Mouse (Mus musculus) hindbrain, embryonic 14.5 days (tissue): ENCODE results near the gene N4bp2l1. TPM values are rescaled to one million over a fixed set of nuclear protein-coding genes. Genes with fewer than 3 reads are reported as not detected.

Source experiments
- ATAC-seq: fragments of 200-750 bp; cut with Nextera tagmentation; 2 replicates; pipeline ENCODE4 v1.8.0; 2017; ENCODE audit warnings: moderate number of reproducible peaks, mild to moderate bottlenecking, moderate TSS enrichment, moderate library complexity; ENCODE audit not compliant: low FRiP score
- DNase-seq: peaks from one replicate; pipeline ENCODE4 v3.0.0-alpha.2; 2015; ENCODE audit warnings: low spot score
- H3K27ac ChIP-seq: fragments of 300-500 bp; sonication (generic); 2 replicates; pipeline ENCODE4 v1.5.1; 2014; ENCODE audit warnings: mild to moderate bottlenecking, moderate library complexity
- H3K27me3 ChIP-seq: fragments of 300-500 bp; sonication (generic); 2 replicates; pipeline ENCODE4 v1.6.1; 2014; ENCODE audit warnings: mild to moderate bottlenecking, low read length, mixed read lengths; ENCODE audit not compliant: control insufficient read depth, insufficient read depth
- H3K36me3 ChIP-seq: fragments of 300-500 bp; sonication (generic); replicated peaks from 2 replicates; pipeline ENCODE4 v1.6.1; 2014; ENCODE audit not compliant: control insufficient read depth, insufficient read depth
- H3K4me1 ChIP-seq: fragments of 300-500 bp; sonication (generic); replicated peaks from 2 replicates; pipeline ENCODE4 v1.6.1; 2014; ENCODE audit warnings: antibody characterized with exemption, low read length, mixed read lengths; ENCODE audit not compliant: control insufficient read depth, insufficient read depth
- H3K4me2 ChIP-seq: fragments of 300-500 bp; sonication (generic); replicated peaks from 2 replicates; pipeline ENCODE4 v1.6.1; 2014; ENCODE audit warnings: mild to moderate bottlenecking, moderate library complexity
- H3K4me3 ChIP-seq: fragments of 300-500 bp; sonication (generic); replicated peaks from 2 replicates; pipeline ENCODE4 v1.5.1; 2014; ENCODE audit warnings: mild to moderate bottlenecking, low read length
- H3K9ac ChIP-seq: fragments of 300-500 bp; sonication (generic); 2 replicates; pipeline ENCODE4 v1.6.1; 2014
- H3K9me3 ChIP-seq: fragments of 300-500 bp; sonication (generic); 2 replicates; pipeline ENCODE4 v1.6.1; 2016; ENCODE audit warnings: low read length; ENCODE audit not compliant: control insufficient read depth
- WGBS: fragments of 180-500 bp; shearing (Covaris S2); extraction: QIAGEN DNeasy Blood & Tissue Kit; methylation state at CpG from one replicate; pipeline ENCODE4 v1.1.7; 2014; 5-methylcytosine and 5-hydroxymethylcytosine counted together
- polyA plus RNA-seq: library from polyadenylated mRNA; unstranded; fragments of >200 nt; fragmentation: Nextera tagmentation; extraction: Ambion mirVana; gene quantifications from 2 replicates; pipeline ENCODE4 v1.2.1, GENCODE M21; 2014

Gene N4bp2l1
- polyA plus RNA-seq, 1 experiment from 2014 or later: 16.6 TPM

DNA sequence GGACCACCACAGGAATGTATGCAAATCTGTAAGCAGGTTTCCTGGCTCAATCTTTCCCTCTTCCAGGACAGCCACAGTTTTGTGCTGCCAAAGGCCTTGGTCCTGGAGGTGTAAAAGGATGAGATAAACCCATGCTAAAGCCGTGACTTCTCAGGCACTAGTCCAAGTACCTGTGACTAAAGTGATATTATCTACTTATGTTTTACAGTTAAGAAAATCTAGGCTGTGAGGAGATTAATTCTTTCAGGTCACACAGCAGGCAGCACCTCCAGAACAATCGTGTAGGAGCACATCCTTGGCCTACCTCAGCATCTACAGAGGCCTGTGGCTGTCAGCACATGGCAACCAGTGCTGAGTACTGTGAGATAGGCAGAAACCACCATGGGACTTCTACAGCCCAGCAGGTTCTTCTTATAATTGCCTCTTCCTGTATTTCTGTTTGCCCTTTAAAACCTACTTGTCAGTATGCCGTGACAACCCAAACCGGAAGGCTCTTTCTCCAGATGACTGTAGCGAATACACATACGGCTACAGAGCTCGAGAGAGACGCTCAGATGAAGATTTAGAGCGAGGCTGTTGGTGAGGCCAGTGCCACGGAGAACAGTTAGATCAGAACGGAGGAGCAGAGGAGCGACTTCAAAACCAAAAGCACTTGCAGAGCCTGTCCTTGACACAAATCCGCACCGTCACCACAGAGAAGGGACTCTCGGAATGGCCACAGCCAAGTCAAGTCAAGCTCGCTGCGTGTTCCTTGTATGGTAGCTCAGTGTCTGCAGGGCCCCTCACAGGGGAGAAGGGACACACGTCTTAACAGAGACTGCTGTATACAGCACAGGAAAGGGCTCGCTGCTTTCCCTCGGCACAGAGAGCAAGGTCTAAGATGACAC is 3.8 kb upstream of the N4bp2l1 start:
- Histone ChIP-seq H3K4me1 (no peaks in the 10 kb centered on the region), H3K9ac (no peak overlapping the region), H3K36me3 (peaks cover 4% of the 10 kb centered on the region; the same call in 1 of the 2 replicates), H3K27me3 (peaks cover 10% of the 10 kb centered on the region), H3K4me2 (no peak overlapping the region), H3K9me3 (no peaks in the 10 kb centered on the region), H3K4me3 (no peak overlapping the region), H3K27ac (peak overlapping the region; percentile 41; the same call in 1 of the 2 replicates)
- 0 out of 2 replicates have a peak, but pooled peaks have one; percentile 27 for ATAC-seq
- WGBS: 80% methylated on average over 20 of the region's 20 CpGs
- no peak for DNase-seq

DNA sequence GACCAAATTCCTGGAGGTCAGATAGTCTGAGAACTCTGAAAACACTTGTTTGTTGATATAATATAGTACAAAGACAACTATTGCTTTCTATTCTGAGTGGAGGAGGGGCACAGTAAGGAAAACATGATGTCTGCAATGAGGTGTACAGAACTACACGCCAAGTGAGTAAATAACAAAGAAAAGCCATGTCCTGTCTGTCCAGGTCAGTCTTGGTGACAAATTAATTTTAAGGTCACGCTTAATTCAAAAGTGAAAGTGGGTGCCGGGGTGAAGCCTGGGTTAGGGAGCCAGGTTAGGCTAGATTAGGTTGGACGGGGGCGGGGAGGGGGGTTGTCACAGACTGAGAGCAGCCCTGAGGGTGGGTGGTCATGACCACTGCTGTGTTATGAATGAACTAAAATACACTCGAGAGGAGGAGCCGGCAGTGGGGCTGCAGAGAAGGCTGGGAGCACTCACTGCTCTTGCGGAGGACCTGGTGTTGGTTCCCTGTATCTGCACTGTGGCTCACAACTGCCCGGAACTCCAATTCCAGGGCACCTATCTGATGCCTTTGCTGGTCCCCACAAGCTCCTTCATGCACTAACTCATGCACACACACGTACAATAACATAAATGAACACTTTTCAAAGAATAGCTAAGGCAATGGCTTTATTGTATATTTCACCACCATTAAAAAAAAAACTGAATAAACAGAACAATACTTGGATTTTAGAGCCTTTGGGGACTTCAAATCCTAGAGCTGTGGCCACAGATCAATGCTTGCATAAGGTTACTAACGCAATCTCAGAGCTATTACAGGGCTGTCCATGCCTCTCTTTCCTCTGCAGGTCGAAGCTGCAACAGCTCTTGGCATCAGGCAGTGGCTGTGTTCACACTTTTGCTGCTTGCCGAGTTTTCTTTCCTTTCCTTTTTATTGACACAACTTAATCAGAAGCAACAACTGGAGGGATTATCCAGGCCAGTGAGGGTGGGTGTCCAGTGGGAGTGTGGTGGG is 2.6 kb upstream of the N4bp2l1 start:
- WGBS: 63% methylated on average over 13 of the region's 13 CpGs
- no peaks in the 10 kb centered on the region for H3K36me3 ChIP-seq
- ATAC-seq: no peak
- H3K9ac ChIP-seq: no peak overlapping the region
- H3K9me3 ChIP-seq: no peaks in the 10 kb centered on the region
- peaks cover 10% of the 10 kb centered on the region for H3K27me3 ChIP-seq
- no peak for DNase-seq
- no peak overlapping the region for H3K27ac ChIP-seq
- H3K4me2 ChIP-seq: no peak overlapping the region
- no peak overlapping the region for H3K4me3 ChIP-seq
- peaks cover 4% of the 10 kb centered on the region for H3K4me1 ChIP-seq

DNA sequence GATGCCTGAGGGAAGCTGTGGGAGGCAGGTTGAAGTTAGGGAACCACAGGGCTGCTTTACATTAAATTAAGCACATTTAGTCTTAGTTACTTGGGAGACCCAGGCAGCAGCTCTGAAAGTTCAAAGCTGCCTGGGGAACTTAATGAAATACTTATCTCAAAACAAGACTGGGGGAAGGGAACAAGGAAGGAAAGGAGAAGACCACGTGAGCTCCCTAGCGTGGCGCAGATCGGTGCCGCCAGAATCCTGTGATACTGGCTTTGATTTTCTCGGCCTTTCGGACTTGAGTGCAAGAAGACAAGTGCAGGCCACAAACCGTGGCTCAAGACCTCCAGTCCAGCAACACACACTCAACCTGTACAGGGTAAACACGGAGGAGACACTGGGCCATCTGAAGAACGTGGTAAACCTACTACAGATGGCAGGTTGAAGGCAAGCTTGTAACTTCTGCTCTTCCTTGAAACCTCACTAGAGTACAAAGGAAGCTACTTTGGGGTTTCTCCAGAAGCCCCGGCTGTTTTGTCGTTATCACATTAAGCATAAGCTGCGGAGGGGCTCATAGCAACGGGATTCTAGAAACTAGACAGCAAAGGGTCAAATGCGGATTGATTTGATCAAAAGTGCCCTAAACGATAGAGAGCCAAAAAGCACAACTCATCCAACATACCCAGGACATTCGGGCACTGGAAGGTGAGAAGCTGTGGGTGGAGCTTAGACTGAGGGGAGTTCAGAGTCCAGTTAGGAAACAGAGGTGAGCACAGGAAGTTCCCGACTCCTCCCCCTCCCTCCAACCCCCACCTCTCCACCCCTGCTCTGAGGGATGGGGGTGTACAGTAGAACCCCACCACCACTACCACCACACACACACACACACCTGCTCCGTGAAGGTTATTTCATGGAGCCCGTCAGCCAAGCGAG is 1.5 kb upstream of the N4bp2l1 start:
- H3K4me3 ChIP-seq: no peak overlapping the region
- 66% methylated on average over 21 of the region's 21 CpGs for WGBS

DNA sequence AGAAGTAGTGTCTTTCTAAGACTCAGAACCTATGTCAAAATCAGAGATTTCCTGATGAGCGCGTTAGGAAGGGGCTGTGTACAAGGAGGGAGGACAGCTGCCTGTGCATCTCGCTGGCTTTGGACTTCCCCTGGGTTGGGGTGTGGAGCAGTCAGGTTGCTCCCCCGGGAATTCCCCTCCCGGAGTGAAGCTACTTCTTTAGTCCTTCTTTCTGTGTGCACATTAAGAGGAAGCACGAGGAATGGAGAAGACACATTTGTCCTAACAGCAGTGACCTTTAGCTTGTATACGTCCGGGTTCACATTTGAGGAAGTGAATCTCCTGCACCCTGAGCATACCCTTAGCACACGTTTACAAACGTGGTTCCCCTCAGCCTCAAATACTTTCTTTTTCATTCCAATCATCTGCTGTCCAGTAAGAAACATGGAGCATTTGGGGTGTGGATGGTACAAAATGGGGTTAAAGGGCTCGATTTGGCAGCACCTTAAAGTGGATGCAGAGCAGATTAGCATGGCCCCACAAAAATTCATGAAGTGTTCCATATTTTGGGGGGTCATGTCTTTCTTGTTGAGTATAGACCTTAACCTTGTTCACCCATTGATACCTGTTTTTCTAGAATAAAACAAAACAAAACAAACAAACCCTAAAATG is 1.5 kb downstream of the N4bp2l1 start:
- no peaks in the 10 kb centered on the region for H3K9me3 ChIP-seq
- no peak for DNase-seq

More for the DNA sequence above, 1.5 kb upstream of the N4bp2l1 start:
- Histone ChIP-seq H3K4me1 (peaks cover 4% of the 10 kb centered on the region), H3K36me3 (no peaks in the 10 kb centered on the region), H3K4me2 (no peak overlapping the region), H3K27ac (no peak overlapping the region), H3K9ac (no peak overlapping the region), H3K27me3 (peaks cover 10% of the 10 kb centered on the region), H3K9me3 (no peaks in the 10 kb centered on the region)
- DNase-seq: no peak
- no peak for ATAC-seq

DNA sequence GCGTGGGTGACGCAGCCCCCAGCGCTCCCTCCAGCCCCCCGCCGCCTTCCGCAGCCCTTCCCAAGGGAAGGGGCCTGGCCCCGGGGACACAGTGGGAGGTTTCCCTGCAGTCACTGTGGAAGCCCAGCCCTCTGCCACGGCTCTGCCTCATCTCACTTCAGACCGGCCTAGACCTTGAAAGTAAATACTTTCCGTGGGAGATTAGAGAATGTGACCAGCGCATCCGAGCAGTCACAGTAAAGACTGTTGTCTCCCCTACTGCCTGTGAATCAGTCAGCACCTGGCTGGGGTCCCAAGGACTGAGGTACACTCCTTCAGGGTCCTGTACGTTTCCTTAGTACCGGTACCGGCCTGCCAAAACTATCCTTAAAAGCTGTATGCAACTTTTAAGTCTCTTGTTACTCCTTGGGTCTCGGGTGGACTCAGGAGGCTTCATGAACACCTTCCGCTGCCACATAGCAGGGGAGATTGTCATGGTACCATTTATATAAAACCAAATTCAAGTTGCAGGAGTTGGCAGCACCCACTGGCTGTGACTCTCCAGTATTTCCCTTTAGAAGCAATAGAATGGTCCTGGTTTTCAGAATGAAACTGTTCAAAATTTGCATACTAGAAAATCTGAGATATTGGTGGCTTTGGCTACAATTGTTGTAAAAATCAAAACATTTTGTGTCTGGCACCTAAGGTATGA is 2.2 kb downstream of the N4bp2l1 start:
- Histone ChIP-seq H3K27ac (no peak overlapping the region), H3K4me3 (peak overlapping the region; percentile 88), H3K36me3 (no peaks in the 10 kb centered on the region; the same call in 1 of the 2 replicates), H3K9me3 (no peaks in the 10 kb centered on the region), H3K4me2 (peak overlapping the region; percentile 95), H3K9ac (peak overlapping the region; percentile 72), H3K4me1 (peaks cover 12% of the 10 kb centered on the region), H3K27me3 (peaks cover 23% of the 10 kb centered on the region)
- 7% methylated on average over 17 of the region's 17 CpGs for WGBS
- ATAC-seq: peak; percentile 68; the same call in 1 of the 2 replicates
- no peak for DNase-seq

More for the DNA sequence above, 1.5 kb downstream of the N4bp2l1 start:
- peaks cover 12% of the 10 kb centered on the region for H3K4me1 ChIP-seq
- H3K4me3 ChIP-seq: 0 out of 2 replicates have a peak overlapping the region, but pooled peaks have one; percentile 88
- 56% methylated on average over 11 of the region's 11 CpGs for WGBS
- H3K9ac ChIP-seq: no peak overlapping the region
- ATAC-seq: no peak
- no peaks in the 10 kb centered on the region; the same call in 1 of the 2 replicates for H3K36me3 ChIP-seq
- H3K4me2 ChIP-seq: no peak overlapping the region
- no peak overlapping the region for H3K27ac ChIP-seq
- peaks cover 23% of the 10 kb centered on the region for H3K27me3 ChIP-seq

DNA sequence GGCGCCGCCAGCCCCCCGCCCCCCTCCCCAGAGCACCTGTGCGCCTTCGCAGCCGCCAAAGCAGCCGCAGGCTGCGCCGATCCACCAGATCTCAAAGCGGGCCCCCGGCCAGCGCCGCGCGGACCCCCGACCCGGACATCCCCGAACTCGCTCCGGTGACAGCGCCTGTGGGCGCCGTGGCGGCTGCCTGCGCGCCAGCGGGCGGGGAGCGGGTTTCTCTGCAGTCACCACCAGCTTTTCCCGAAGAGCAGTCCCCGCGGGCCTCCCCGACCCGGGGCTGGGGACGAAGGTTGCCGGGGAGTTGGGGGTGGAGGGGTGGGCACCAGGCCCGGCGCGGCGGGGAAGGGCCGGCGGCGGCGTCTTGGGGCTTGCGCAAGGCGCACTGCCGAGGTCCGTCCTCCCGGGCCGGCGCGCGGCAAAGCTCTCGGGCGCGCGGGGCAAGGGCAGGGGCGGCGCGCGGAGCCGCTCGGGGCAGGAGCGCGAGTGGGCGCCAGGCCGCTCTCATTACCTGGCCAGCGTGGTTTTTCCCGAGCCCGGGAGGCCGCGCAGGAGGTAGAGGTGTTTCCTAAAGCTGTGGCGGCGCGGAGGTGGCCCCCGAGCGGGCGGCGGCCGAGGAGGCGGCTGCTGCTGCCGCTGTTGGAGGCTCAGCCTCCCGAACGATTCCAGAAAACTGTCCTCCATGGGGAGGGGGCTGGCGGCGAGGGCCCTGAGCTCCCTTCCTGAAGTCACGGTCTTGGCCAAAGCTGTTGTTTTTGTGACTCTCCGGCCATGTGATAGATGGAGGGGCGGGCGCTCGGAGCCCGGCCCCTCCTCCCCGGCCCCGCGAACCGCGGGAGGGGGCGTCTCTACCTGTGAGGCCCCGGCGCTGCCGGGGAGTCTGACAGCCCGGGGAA is 3.0 kb downstream of the N4bp2l1 start:
- Histone ChIP-seq H3K27me3 (peaks cover 23% of the 10 kb centered on the region), H3K9me3 (no peaks in the 10 kb centered on the region), H3K9ac (peak overlapping the region; percentile 72), H3K4me2 (peak overlapping the region; percentile 95), H3K4me3 (peak overlapping the region; percentile 88), H3K36me3 (no peaks in the 10 kb centered on the region; the same call in 1 of the 2 replicates), H3K4me1 (peaks cover 12% of the 10 kb centered on the region), H3K27ac (peak overlapping the region; percentile 48; the same call in 1 of the 2 replicates)
- ATAC-seq (peak; percentile 85), DNase-seq (peak; percentile 48)
- WGBS: under 1% methylated on average over 84 of the region's 102 CpGs
